Mouse (Mus musculus) embryo, embryonic 9.5 days (tissue): ENCODE results near the gene Mtmr11.

Experiments
- DNase-seq: peaks from one replicate; pipeline ENCODE4 v3.0.0-alpha.2; 2017; ENCODE audit errors: extremely low spot score

The Mtmr11 gene

GRCm38 (mm10) chr3:96209242-96209641 is 47.4 kb downstream of the Mtmr11 start:
- no peak for DNase-seq

GRCm38 (mm10) chr3:96219191-96219641 is 57.4 kb downstream of the Mtmr11 start:
- DNase-seq = no peak

GRCm38 (mm10) chr3:96219661-96220130 is 57.9 kb downstream of the Mtmr11 start, which contains the start of the genes Bola1 and Hist2h2ab:
Gene Bola1, minus strand, starts transcription at chr3:96219709.
Gene Hist2h2ab, plus strand, starts transcription at chr3:96219865.
- DNase-seq = peak; percentile 87

GRCm38 (mm10) chr3:96220131-96220764 is 58.4 kb downstream of the Mtmr11 start:
- peak; percentile 82 for DNase-seq

- DNase-seq = peak; percentile 94
Observed at GRCm38 (mm10) chr3:96220765-96221639, 59.2 kb downstream of the Mtmr11 start, which contains the start of the genes Hist2h2ac and Hist2h2be. Gene Hist2h2ac, minus strand, starts transcription at chr3:96220880. Gene Hist2h2be, plus strand, starts transcription at chr3:96221119.
